Mouse (Mus musculus): Measurements from ENCODE around the gene Scarb1.

Gene Scarb1

DNA sequence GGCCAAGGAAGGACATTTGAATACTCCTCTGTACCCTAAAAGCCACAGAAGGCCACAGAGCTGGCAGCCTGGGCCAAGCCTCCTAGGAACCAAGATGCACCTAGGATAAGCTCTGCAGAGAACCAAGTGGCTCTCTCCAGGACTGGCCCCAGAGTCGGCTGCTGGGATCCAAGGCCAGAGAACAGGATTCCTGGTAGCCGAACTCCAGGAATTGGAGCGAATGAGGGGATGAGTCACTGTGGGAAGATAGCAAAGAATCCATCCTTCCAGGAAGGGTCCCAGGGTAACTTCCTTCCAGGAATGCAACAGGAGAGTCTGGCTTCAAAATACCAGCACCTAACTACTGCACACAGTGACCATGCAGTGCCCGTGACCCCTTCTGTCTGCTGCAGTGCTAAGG, 8.6 kb downstream of the Scarb1 start:
- in situ Hi-C loops (cut with MboI, MseI), result no loop called here

DNA sequence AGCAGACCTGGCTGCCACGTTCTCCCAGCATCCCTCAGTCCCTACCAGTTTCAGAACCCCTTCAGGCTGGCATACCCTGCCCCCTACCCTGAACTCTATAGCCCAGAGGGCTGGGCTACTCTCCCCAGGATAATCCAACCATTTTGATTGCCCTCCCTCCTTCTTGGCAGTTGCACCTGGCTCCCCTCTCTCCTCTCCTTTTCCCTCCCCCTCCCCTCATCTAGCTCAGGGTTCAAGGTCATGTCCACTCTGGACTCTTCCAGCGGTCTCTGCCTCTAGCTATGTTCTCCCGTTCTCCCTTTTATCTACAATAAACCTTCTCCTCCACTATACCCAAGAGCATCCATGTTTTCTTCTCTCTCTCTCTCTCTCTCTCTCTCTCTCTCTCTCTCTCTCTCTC, 9.1 kb downstream of the Scarb1 start:
- in situ Hi-C loops (cut with MboI, MseI), result no loop called here

DNA sequence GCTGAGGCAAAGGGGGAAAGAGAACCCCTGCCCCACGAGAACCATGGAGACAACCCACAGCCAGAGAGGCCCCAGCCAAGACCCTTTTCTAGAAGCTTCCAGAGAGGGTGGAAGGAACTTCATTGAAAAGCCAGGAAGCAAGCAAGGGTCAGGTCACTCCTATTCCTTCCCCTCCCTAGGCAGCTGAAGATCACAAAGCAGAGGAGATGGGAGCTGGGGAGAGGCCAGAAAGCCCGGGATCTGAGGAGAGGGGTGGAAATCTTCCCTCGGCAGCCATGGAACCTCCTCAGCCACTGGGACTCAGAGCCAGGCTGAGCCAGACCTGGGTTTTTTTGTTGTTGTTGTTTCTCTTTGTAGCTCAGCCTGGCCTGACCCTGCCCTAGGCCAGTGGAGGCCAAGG, 9.8 kb downstream of the Scarb1 start:
- in situ Hi-C loops (cut with MboI, MseI), result no loop called here

DNA sequence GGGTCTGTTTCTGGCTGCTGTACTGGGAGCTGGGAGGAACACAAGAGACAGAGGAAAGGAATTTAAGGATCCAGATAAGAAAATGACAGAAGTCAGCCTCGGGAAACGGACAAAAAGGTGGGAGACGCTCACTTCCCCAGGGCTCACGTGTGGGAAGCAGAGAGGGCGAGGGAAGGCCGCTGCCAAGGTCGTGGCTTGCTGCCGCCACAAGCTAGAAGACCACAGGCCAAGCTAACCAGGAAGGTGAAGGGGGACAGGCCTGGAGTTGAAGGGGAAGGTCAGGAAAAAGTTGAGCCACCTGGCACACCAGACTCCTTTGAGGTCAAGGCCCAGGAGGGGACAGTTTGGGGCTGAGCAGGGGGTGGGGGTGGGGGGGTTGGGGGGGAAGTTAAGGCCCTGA, 10.2 kb downstream of the Scarb1 start:
- in situ Hi-C loops (cut with MboI, MseI), result no loop called here

GRCm38 (mm10) chr5:125330191-125330590, 10.7 kb downstream of the Scarb1 start:
- in situ Hi-C loops (cut with MboI, MseI), result no loop called here

GRCm38 (mm10) chr5:125327596-125328385, 13.1 kb downstream of the Scarb1 start:
- in situ Hi-C loops (cut with MboI, MseI), result no loop called here

DNA sequence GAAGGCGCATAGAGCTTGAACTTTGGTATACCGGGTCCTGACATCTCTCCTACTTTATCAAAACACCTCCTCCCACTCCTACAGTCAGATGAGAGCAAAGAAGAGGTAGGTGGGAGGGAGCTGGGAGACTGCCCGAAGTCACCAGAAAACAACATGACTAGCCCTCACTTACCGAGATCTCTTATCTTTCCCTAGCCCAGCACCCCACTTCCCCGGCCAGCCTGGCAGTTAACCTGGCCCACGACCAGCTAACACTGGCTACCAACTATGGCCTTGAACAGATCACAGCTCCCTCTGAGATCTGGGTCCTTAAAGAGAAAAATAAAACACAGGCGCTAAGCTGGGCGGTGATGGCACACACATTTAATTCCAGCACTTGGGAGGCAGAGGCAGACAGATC, 14.5 kb downstream of the Scarb1 start:
- in situ Hi-C loops (cut with MboI, MseI), result no loop called here

GRCm38 (mm10) chr5:125325931-125326330, 15.0 kb downstream of the Scarb1 start:
- in situ Hi-C loops (cut with MboI, MseI), result no loop called here

DNA sequence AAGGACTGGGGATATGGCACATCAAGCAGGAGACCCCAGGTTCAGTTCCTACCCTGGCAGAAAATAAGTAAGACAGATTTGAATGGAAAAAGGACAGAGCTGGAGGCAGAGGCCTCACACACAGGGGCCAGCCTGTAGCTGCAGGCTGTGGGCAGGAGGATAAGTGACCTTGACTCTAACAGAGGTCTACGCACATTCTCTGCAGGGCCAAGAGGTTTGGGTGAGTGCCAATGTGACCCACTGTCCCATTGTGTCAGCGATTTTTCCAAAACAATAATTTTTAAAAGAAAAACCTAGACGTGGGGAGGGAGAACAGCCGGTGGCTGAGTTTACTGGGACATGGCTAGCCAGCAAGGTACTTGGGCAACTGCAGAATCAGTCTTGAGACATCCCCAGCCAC, 15.6 kb downstream of the Scarb1 start:
- in situ Hi-C loops (cut with MboI, MseI), result no loop called here

GRCm38 (mm10) chr5:125323939-125324480, 16.9 kb downstream of the Scarb1 start:
- in situ Hi-C loops (cut with MboI, MseI), result no loop called here

- in situ Hi-C loops (cut with MboI, MseI), result no loop called here
Observed at GRCm38 (mm10) chr5:125323128-125323527, 17.8 kb downstream of the Scarb1 start.

DNA sequence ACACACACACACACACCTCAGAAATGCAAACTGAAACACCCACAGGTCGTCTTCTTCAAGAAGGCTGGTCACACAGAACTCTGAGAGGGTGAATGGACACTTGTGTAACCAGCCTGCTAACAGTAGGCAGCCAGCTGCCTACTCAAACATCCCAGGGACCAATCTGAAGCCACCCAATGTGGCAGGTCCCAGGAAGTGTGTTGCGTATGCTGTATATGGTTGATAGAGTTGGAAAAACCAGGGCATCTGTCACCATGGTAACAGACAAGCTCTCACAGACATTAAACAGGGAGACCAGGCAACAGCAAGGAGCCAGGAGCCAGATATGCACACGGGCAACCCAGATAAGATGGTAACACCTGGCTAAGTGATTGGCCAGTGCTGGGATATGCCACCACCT, 19.1 kb downstream of the Scarb1 start:
- in situ Hi-C loops (cut with MboI, MseI), result no loop called here

GRCm38 (mm10) chr5:125319057-125319800, 21.7 kb downstream of the Scarb1 start:
- in situ Hi-C loops (cut with MboI, MseI), result no loop called here

GRCm38 (mm10) chr5:125317953-125318352, 22.9 kb downstream of the Scarb1 start:
- in situ Hi-C loops (cut with MboI, MseI), result no loop called here

- in situ Hi-C loops (cut with MboI, MseI), result no loop called here
Observed at GRCm38 (mm10) chr5:125317296-125317695, 23.6 kb downstream of the Scarb1 start.

DNA sequence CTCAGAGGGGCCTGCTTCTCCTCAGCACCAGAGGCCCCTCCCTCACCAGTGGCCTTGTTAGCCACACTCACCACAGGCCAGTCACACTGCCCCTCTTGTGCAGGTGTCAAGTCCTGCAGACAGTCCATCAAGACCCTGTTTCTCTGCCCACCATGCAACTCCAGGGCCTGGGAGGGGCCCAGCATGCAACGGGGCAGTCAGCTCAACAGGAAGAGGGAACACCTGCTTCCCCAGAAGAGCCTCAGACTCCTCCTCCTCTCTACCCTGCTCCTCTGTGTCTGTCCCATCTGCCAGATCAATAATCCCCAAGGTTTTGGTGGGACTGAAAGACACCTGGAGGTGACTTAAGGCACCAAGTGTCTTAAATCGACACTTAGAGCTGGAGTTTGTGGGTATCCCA, 24.1 kb downstream of the Scarb1 start:
- in situ Hi-C loops (cut with MboI, MseI), result no loop called here

GRCm38 (mm10) chr5:125315110-125315509, 25.8 kb downstream of the Scarb1 start:
- in situ Hi-C loops (cut with MboI, MseI), result no loop called here

DNA sequence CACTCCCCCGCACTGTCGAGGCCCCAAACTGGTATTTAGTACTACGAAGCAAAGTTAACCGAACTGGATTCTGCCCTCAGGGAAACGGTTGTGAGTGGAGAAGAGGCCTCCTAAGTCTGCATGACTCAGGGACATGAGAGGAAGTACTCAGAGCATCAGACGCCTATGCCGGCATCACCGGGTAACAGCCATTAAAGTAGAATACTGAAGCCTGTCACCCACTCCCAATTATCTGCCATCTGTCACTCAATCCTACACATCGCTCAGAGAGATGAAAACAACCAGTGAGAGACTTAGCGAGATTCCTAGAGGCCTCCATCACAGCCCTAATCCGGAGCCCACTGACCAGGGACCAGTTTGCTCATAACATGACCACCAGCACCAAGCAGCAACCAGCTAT, 26.9 kb downstream of the Scarb1 start:
- in situ Hi-C loops (cut with MboI, MseI), result no loop called here

DNA sequence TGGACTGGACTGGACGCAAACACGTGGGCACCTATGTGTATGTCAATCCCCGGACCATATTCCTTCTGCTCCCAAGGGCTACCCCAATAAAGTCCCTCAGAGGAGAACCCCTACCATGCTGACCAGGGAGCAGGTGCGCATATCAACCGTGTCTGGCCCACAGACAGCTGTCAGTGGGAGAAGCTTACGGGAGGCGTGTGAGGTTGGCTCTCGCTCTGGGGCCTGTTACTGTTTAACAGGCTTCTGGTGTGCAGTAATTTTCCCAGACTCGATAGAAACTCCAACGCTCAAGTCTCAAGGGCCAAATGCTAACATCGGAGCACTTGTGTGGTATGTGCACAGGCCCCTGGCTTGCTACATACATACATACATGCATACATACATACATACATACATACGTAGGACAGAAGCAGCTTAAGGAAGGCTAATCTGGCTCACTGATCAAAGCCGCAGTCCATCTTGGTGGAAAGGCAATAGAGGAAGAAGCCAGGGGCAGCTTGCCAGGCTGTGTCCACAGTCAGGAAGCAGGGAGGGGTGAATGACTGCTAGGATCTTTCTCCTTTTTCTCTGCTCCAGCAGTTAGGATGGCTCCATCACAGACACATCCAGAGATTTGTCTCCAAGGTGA, 27.8 kb downstream of the Scarb1 start:
- in situ Hi-C loops (cut with MboI, MseI), result no loop called here

DNA sequence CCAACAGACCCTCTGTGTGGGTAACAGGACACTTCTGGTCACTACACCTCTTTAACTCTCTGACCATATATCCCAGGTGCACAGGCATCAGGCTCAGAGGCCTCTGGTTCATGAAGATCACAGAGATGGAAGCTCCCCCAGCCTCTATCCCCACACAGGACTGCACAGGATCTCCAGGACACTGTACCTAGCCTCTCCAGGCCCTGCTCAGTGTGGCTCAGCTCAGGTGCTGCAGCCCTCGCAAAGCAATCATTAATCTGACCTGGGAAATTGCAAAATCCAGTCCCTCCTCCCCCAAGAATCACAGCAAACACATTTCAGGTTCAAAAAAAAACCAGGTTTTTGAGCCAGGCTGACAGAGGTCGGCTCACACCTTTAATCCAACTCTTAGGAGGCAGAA, 29.9 kb downstream of the Scarb1 start:
- in situ Hi-C loops (cut with MboI, MseI), result no loop called here

GRCm38 (mm10) chr5:125309193-125309592, 31.7 kb downstream of the Scarb1 start:
- in situ Hi-C loops (cut with MboI, MseI), result no loop called here

GRCm38 (mm10) chr5:125306824-125307223, 34.1 kb downstream of the Scarb1 start:
- in situ Hi-C loops (cut with MboI, MseI), result no loop called here

Data from T-helper 1 cell (primary cell).